Mouse (Mus musculus): ENCODE data around the gene Hnrnph3.
"Not testable (repeated sequence)": the region's sequence is repeated elsewhere in the genome, so short reads cannot be mapped to it uniquely, and the experiment has no call there.

Gene Hnrnph3

DNA sequence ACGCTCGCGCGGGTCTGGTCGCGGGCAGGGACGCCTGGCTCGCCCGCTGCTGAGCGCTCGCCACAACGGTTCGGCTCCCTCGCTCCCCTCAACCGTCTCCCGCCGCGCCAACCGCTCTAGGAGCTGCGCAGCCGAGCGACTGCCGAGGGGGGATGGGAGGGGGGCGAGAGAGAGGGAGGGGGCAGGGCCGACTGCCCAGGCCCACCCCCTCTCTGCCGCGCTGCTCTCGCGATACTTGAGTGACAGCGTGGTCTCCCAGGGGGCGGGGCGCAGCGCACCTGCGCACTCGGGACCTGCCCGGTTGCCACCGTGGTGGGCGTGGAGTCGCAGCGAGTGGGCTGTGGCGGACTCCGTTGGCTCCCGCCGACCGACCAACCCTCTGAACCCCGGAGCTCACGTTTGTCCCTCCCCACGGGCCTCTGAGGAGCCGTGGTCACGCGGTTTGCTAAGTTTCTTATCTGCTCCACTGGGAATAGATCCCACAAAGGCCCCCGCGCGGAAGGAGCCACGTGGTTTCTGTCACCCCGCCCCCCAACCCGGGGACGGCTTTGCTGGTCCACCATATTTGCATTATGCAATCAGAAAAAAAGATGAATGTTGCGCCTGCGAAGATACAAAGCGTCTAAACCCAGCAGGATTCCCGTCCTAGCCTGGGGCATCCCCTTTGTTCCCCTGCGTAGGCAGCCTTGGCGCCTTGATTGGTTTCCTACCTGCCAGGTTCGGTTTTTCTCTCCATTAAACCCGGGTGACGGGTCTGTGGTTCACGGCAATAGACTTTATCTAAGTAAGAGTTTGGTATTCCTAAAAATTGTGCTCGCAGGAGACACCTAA, at the start of gene Hnrnph3, which contains the start of gene Pbld2:
Gene Hnrnph3, minus strand, starts transcription at position 469 of the 831 bp plus-strand sequence.
Gene Pbld2, plus strand, starts transcription at position 567 of the 831 bp plus-strand sequence.
- peak; percentile 97 for DNase-seq

DNA sequence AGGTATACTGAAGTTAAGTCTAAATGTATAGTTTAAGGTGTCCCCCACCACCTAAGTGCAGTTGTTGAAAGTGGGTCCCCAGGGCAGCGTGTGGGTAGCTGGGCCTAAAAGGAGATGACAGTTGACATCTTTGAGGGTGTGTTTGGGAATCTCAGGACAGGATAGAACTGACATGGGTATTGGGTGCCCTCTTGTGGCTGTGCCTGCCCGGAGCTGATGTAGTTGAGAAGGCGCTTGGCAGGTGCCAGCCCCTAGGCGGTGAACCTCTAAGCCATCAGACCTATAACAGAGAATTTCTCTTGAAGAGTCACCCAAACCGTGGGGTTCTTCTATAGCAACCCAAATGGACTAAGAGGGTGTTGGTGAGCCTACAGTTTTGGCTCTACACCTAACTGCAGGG, 42.0 kb upstream of the Hnrnph3 start:
- peak; percentile 94 for DNase-seq

DNA sequence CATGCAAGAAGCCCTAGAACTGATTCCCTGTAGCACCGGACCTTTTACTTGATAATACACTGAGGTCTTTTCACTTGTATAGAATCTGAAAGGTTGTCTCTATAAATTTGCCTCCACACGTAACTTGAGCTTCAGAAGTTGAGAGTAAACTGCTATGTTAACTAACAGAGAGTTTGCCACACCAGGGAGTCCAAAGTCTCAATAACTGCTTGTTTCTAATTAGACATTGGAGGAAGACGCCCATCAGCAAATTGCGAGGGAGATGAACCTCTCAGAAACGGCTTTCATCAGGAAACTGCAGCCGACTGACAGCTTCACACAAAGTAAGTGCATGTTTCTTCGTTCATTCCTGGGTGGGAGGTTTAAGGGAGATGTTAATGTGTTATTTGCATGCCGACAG, 41.5 kb upstream of the Hnrnph3 start:
- no peak for DNase-seq

DNA sequence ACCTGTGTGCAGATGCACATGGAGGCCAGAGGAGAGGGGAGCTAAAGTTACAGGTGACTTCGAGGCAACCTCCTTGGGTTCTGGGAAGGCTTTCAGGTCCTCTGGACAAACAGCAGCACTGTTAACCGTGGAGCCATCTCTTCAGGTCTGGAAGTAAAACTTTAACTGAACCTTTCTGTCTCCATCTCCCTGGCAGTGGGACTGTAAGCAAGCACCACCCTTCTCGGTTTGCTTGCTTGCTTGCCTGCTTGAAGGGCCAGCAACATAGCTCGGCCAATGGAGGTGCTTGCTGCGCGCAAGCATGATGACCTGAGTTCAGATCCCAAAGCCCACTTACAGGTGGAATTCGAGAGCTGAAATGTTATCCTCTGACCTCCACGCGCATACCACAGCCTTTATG, 40.5 kb upstream of the Hnrnph3 start:
- no peak for DNase-seq

DNA sequence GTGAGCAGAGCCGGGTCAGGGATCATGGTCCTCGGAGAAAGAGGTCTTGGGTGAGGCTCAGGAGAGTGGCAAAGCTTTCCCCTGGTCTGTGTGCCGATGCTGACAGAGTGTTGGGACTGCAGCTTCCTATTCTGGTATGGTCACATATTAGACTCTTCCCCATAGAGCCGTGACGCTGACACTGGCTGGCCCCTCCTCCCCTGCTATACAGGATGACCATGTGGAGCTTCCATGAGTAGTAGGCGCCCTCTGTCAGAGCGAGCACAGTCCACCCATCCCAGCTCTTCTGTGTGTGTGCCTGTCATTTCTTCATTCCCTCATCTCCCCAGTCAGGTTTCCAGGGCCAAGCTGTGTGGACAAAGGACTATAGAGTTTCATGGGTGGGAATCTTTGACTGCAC, 39.3 kb upstream of the Hnrnph3 start:
- no peak for DNase-seq

DNA sequence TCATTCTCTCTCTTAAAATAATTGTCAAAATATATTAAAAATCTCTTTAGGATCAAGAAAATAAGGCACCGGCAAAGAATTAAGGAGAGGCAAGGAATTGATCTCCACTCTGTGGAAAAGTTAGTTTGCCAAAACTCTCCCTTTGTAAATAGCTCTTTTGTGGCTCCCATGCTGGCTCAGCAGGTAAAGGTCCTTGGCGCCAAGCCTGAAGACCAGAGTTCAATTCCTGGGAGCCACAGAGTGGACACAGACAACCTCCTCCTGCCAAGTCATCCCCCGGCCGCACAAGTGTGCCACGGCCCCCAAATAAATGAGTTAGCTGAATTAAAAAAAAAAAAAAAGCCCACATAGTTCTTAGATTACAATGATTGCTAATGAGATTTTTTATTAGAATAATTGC, 38.7 kb upstream of the Hnrnph3 start:
- DNase-seq, result no peak

DNA sequence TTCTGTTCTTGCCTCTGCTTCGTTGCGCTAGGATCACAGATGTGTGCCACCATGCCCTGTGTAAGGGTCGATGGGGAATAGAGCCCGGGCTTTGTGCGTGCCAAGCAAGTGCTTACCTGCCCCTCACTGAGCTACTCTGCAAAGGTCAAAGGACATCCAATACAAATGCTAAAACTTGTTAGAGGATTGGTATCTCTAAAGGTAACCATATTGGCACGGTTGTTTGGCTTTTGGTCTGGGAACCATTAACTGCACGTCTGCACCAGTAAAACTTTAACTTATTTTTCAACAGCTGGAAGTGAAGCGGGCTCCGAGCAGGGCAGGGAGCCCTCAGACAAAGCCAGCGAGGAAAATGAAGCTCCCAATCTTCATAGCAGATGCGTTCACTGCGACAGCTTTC, 37.2 kb upstream of the Hnrnph3 start:
- DNase-seq, result no peak

DNA sequence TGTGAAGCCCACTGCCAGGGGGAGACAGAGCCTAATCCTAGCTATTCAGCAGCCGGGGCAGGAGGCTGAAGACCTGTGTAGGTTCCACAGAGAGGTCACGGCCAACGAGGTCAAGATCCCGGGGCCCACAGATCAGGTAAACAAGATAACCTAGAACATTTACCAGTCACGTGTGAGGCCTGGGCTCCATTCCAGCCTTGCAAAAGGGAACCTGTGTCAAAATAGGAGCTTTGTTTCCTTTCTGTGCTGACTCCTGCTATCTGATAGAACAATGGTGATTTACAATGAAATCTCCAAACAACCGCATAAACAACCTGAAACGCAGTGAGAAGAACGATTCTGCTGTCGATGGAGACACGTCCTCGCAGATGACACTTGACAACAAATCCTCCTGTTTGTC, 36.4 kb upstream of the Hnrnph3 start:
- DNase-seq, result peak; percentile 85

DNA sequence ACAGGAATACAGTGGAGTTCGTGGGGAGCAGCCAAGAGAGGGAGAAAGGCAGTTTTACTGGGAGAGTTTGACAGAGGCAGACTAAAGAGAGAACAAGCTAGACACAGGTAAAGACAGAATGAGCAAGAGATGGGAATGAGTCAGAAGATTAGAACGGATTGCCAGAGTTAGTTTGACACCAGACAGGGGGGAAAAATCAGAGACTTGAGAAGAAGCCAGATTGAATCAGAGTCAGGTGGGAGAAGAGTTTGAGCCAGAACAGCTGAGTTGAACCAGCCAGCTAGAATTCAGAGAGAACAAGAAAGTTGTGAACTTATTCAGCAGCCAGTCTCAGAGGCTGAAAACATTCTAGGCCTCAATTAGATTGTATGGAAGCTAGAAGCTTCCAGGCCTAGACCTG, 35.8 kb upstream of the Hnrnph3 start, which contains the start of gene Pbld1:
Gene Pbld1, plus strand, starts transcription at position 301 of the 400 bp plus-strand sequence.
- DNase-seq, result no peak

DNA sequence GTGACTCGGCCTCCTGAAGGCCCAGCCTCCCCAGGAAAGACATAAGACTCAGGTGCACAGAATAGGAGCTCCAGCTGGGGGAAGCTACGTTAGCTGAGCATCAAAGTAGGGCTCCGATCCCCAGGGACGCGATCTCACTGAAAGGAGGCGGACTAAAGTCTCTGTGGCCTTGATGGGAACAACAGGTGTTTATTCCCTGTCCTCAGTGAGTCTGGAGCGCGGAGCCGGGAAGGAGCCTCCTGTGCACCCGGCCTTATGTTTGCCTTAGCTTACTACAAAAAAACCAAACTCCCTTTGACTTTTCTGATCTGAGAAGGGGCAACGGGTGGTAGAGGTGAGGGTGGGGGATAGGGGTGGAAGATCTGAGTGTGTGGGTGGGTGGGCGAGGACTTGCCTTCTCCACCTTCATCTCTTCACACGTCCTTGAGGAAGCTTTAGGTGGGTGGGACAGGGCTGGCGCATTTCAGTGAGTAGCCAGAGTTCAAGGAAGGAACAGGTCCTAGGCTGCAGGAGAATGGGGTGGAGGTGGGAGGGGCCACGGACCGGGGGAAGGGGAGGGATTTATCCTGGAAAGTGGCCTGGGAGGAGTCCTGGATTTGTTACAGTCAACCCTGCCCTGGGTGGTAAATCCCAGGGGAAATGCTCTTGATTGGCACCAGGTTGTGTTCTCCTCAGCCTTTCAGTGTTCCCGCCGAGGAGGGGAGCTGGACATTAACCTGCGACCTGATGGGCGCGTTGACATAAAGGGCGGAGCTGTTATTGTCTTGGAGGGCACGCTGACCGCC, 33.1 kb upstream of the Hnrnph3 start:
- DNase-seq, result peak; percentile 56

DNA sequence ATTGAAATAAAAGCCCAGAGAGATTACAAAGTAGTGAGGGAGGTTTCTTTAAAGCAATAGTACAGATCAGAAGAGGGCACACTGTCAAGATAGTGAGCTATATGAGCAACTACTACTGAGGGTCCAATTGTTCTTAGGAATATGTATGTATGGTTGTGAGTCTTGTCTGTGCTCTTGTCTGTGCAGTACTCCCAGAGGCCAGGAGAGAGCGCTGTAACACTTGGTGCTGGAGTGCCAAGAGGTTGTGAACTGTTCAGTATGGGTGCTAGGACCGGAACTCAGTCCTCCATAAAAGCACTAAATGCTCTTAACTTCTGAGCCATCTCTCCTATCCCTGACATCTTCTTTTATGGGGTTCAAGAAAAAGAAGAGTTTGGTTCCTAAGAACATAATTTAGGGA, 30.6 kb upstream of the Hnrnph3 start:
- DNase-seq, result no peak

DNA sequence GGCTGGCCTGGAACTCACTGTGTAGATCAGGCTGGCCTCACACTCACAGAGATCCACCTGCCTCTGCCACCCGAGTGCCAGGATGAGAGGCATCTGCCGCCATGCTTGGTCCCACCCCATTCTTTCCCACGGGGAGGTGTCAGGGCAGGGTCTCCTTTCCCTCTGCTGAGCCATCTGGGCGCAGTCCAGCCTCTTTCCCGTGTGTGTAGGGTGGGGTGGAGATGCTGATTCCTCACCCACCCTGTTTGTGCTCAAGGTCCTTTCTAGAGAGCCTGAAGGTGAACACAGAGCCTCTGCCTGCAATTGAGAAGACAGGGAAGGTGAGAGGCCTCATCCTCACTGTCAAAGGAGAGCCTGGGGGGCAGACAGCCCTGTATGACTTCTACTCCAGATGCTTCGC, 30.1 kb upstream of the Hnrnph3 start:
- not testable (repeated sequence) for DNase-seq

DNA sequence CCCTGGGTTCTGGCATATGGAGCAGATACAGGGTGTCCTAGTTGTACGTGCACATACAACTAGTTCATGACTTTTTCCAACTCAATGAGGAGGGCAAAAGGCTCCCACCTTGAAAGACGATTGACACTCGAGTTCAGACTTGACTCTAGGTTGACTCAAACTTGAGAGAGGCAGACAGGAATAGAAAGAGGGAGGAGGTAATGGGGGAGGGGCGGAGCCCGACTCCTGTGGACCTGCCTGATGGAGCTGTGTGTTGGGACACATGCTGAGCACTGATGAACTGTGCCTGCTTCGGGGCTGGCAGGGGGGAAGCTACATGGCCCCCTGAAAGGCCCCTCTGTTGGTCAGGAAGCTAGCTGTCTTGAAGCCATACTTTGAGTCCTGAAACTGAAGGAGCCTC, 29.0 kb upstream of the Hnrnph3 start:
- no peak for DNase-seq

DNA sequence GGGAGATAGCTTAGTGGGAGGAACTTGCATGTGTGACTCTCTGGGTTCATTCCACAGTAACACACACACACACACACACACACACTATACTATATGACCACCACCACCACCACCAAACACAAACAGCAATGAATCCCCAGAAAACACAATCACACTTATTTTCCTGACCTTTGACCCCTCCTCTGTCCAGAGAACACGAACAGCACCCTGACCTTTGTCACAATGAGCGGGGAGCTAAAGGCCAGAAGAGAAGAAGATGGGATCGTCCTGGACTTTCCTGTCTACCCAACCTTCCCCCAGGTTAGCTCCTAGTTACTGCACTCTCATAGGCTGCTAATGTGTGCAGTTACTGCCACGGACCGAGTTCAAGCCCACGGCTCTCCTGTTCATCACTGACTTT, 28.0 kb upstream of the Hnrnph3 start:
- DNase-seq, result no peak

DNA sequence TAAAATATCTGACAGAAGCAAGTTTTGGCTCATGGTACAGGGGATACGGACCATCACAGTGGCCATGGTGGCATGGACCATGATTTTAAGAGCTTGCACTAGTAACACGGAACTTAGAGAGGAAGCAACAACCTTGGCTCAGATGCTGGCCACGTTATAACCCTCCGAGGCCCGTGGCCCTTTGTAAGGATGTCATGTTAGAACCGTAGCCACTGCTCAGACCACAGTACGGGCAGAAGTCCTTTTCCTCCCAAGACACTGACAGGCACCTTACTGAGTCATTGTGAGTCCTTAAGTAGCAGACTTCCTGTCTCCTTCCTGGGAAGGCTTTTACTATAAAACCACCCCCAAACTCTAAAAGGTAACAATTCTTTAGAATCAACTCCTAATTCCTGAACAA, 27.2 kb upstream of the Hnrnph3 start:
- DNase-seq, result no peak

DNA sequence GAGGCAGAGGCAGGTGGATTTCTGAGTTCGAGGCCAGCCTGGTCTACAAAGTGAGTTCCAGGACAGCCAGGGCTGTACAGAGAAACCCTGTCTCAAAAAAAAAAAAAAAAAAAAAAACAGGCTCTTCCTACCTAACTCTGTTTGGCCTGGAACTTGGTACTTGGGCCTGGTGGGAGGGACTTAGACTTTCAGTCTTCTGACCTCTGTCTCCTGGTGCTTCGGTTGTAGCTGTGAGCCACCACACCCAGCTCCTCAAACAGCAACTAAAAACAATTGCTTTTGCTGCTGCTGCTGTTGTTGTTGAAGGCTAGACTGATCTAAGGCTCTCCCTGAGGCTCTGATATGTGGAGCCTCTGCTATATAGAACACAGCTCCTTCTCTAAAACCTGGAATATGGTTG, 25.1 kb upstream of the Hnrnph3 start:
- no peak for DNase-seq

DNA sequence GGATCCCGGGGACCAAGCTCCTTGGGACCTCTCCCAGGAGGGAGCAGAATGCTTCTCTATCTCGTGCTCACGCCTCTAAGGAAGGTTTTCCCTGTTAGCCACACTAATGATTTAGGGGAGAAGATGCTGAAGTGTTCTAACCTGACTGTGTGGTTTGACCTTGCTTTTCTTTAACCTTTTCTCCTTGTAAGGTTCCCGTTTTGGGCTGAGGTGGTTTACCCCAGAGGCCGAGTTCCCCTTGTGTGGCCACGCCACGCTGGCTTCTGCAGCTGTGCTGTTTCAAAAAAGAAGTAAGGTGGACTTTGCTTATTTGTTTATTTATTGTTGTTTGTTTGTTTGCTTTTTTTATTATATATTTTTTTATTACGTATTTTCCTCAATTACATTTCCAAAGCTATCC, 23.7 kb upstream of the Hnrnph3 start:
- DNase-seq, result no peak

DNA sequence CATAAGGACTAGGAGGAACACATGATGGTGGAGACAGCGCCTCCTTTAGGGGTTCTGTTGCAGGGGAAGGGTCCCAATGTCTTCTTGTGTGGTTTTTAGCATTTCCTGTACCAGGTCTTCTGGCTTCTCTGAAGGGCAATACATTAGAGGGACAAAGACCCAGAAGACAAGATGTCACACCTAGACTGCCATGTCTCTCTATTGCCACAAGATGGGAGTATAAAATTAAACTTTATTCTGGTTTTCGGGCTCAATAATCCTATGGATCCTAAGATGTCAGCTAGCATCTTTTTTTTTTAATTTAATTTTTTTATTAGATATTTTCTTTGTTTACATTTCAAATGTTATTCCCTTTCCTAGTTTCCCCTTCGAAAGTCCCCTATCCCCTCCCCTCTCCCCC, 19.1 kb upstream of the Hnrnph3 start:
- no peak for DNase-seq

DNA sequence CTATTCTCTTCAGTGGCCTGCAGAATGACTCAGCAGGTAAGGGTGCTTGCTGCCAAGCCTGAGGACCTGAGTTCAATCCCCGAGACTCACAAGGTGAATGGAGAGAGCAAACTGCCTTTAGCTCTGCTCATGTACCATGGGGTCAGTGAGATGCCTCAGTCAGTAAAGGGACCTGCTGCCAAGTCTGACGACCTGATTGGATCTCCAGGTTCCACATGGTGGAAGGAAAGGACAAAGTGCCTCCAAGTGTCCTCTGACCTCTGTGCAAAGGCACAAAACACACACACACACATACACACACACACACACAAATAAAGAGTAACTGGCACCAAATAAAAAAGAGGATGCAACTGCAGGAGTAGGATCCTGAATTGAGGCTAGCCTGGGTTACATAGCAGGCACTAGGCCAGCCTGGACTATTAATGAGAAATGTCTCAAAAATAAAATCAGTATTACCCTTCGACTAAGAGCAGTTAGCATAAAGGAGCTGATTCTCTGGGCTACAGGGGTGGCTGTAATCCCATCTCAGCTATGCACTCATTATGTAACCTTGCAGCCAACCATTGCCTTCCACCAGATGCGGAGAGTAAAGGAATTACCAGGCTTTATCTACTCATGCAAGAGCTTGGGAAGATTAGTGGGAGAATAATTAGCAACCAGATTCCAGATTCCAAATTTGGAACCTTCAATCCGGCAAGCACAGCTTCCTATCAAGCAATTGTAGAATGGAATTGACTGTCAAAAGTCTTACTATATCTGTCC, 16.0 kb upstream of the Hnrnph3 start:
- no peak for DNase-seq

DNA sequence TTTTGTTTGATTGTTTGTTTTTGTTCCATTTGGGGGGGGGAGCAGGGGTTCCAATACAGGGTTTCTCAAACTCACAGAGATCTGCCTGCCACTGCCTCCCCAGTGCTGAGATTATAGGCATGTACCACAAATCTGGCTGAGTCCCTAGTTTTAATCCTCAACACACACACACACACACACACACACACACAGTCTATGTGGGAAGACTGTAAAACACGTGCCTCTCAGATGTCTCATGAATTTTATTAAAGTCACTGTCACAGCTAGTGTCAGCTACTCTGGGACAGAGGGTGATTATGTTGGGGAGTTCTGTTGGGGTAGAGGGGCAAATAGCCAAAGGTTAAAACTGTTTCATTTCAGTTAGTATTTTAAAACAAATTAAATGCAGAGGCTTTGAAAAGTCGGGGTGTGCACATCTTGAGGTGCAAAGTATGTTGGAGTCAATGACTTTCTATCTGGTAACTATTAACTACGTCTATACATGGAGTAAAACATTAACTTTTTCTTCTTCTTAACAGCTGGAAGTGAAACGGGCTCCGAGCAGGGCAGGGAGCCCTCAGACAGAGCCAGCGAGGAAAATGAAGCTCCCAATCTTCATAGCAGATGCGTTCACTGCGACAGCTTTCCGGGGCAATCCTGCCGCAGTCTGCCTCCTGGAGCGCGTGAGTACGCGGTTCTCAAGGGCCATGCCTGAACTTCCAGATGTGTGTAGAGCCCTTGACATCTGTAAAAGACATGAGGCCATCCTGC, 14.7 kb upstream of the Hnrnph3 start:
- DNase-seq, result no peak

DNA sequence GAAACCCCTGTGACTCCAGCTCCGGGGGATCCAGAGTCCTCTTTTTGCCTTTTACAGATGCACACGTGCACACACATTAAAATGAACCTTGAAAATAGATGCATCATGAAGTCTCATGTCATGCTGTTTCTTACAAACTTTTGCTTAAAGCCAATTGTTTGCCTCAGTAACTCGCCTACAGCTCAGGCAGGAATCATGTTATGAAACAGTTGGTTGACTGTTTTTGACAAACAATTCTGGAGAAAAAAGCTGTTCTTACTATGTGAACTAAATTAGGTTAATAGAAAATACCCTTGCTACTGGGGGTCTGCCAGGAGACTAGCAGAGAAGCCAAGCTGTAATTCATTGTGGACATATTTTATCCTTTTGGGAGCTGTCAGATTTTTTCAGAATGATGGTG, 8.9 kb upstream of the Hnrnph3 start:
- DNase-seq, result no peak

DNA sequence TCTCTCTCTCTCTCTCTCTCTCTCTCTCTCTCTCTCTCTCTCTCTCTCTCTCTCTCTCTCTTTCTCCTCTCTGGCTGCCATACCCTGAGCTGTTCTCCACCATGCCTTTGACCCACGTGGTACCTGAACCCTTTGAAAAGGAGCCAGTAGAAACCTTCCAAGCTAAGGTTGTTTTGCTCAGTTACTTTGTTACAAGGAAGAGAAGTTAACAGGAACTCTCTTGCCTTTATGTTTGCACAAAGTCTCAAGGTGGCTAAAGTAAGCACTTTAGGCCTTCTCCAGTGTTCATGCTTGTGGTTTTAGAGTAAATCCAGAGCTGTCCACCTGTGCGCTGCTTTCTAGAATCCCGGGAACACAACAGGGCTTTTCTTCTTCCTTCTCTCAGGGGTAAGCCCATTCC, 8.2 kb upstream of the Hnrnph3 start:
- DNase-seq, result peak; percentile 87

DNA sequence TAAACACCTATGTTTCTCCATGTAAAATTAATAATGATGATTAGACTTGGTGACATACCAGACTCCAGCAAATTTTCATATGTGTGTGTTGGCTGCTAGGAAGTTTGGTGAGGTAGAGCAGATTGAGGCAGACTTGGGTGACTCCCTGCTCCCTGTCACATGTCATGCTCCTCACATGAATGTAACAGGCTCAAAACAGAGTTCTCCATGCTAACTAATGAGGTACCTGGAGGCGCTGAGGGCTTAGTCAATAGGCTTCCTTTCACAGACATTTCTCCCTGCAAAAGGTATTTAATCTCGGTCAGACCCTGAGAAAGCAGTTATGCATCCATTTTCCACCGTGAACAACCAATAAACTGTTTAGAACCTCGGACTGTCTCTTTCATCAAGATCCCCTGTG, 4.4 kb upstream of the Hnrnph3 start:
- DNase-seq, result no peak

All from lung, postnatal 36 days (tissue).